Mouse (Mus musculus) forebrain, embryonic 12.5 days (tissue): ENCODE measurements around the gene Cldn10. TPM values are rescaled to one million over a fixed set of nuclear protein-coding genes. Genes with fewer than 3 reads are reported as not detected.

Experiments
- ATAC-seq: fragments of 200-750 bp; cut with Nextera tagmentation; 2 replicates; pipeline ENCODE4 v1.8.0; 2017; ENCODE audit warnings: moderate TSS enrichment; ENCODE audit not compliant: low FRiP score
- H3K27ac ChIP-seq: fragments of 300-500 bp; sonication (generic); 2 replicates; pipeline ENCODE4 v1.5.1; 2016; ENCODE audit warnings: mild to moderate bottlenecking
- H3K27me3 ChIP-seq: fragments of 300-500 bp; sonication (generic); 2 replicates; pipeline ENCODE4 v1.6.1; 2016; ENCODE audit warnings: mild to moderate bottlenecking
- H3K36me3 ChIP-seq: fragments of 300-500 bp; sonication (generic); replicated peaks from 2 replicates; pipeline ENCODE4 v1.6.1; 2016; ENCODE audit warnings: mild to moderate bottlenecking
- H3K4me1 ChIP-seq: fragments of 300-500 bp; sonication (generic); 2 replicates; pipeline ENCODE4 v1.6.1; 2016
- H3K4me2 ChIP-seq: fragments of 300-500 bp; sonication (generic); 2 replicates; pipeline ENCODE4 v1.6.1; 2016; ENCODE audit warnings: mild to moderate bottlenecking, moderate library complexity
- H3K4me3 ChIP-seq: fragments of 300-500 bp; sonication (generic); replicated peaks from 2 replicates; pipeline ENCODE4 v1.5.1; 2016; ENCODE audit warnings: mild to moderate bottlenecking
- H3K9ac ChIP-seq: fragments of 300-500 bp; sonication (generic); 2 replicates; pipeline ENCODE4 v1.6.1; 2016; ENCODE audit warnings: mild to moderate bottlenecking
- H3K9me3 ChIP-seq: fragments of 300-500 bp; sonication (generic); 2 replicates; pipeline ENCODE4 v1.6.1; 2016
- WGBS: fragments of 180-500 bp; shearing (Covaris S2); methylation state at CpG from one replicate; pipeline ENCODE4 v1.1.7; 2016; 5-methylcytosine and 5-hydroxymethylcytosine counted together
- polyA plus RNA-seq: library from polyadenylated mRNA; unstranded; fragments of >200 nt; fragmentation: Nextera tagmentation; extraction: Ambion mirVana; gene quantifications from 2 replicates; pipeline ENCODE4 v1.2.1, GENCODE M21; 2016

The Cldn10 gene
- polyA plus RNA-seq, 1 experiment from 2014 or later, result 0.68 TPM

GRCm38 (mm10) chr14:118766368-118766767, 21.3 kb upstream of the Cldn10 start:
- Histone ChIP-seq H3K4me3 (no peak overlapping the region), H3K27ac (no peak overlapping the region), H3K4me1 (no peaks in the 10 kb centered on the region), H3K4me2 (no peak overlapping the region), H3K27me3 (peaks cover 17% of the 10 kb centered on the region), H3K36me3 (no peaks in the 10 kb centered on the region), H3K9ac (no peak overlapping the region), H3K9me3 (no peaks in the 10 kb centered on the region)
- WGBS, result 85% methylated on average over 5 of the region's 5 CpGs
- ATAC-seq, result no peak

- Histone ChIP-seq H3K27ac (no peak overlapping the region), H3K27me3 (peaks cover 17% of the 10 kb centered on the region), H3K36me3 (no peaks in the 10 kb centered on the region), H3K4me2 (no peak overlapping the region), H3K9ac (no peak overlapping the region), H3K4me1 (no peaks in the 10 kb centered on the region), H3K4me3 (no peak overlapping the region), H3K9me3 (no peaks in the 10 kb centered on the region)
- WGBS, result 37% methylated on average over 14 of the region's 14 CpGs
- peak; percentile 89 for ATAC-seq
These were observed 19.9 kb upstream of the Cldn10 start for GRCm38 (mm10) chr14:118767673-118768353.

GRCm38 (mm10) chr14:118768354-118768713, 19.4 kb upstream of the Cldn10 start:
- no peak overlapping the region for H3K9ac ChIP-seq
- H3K4me3 ChIP-seq, result no peak overlapping the region
- ATAC-seq, result no peak; the same call in none of the 2 replicates
- no peaks in the 10 kb centered on the region for H3K4me1 ChIP-seq
- H3K4me2 ChIP-seq, result no peak overlapping the region
- H3K36me3 ChIP-seq, result no peaks in the 10 kb centered on the region
- H3K9me3 ChIP-seq, result no peaks in the 10 kb centered on the region
- H3K27ac ChIP-seq, result no peak overlapping the region
- WGBS, result 58% methylated on average over 17 of the region's 17 CpGs
- H3K27me3 ChIP-seq, result peaks cover 17% of the 10 kb centered on the region

- Histone ChIP-seq H3K36me3 (no peaks in the 10 kb centered on the region), H3K27ac (no peak overlapping the region), H3K4me3 (no peak overlapping the region), H3K4me1 (no peaks in the 10 kb centered on the region), H3K9ac (no peak overlapping the region), H3K27me3 (peaks cover 9% of the 10 kb centered on the region), H3K4me2 (no peak overlapping the region), H3K9me3 (no peaks in the 10 kb centered on the region)
- ATAC-seq, result peak; percentile 46; the same call in 1 of the 2 replicates
- WGBS, result 94% methylated on average over 3 of the region's 3 CpGs
These were observed 14.0 kb upstream of the Cldn10 start for GRCm38 (mm10) chr14:118773668-118774067.

- no peak overlapping the region for H3K4me3 ChIP-seq
- H3K9ac ChIP-seq, result no peak overlapping the region
- no peaks in the 10 kb centered on the region for H3K9me3 ChIP-seq
- WGBS, result 84% methylated on average over 12 of the region's 12 CpGs
- no peak overlapping the region for H3K4me2 ChIP-seq
- no peaks in the 10 kb centered on the region for H3K36me3 ChIP-seq
- H3K27me3 ChIP-seq, result no peaks in the 10 kb centered on the region
- no peak overlapping the region for H3K27ac ChIP-seq
- no peak for ATAC-seq
- H3K4me1 ChIP-seq, result no peaks in the 10 kb centered on the region
These were observed 12.9 kb upstream of the Cldn10 start for GRCm38 (mm10) chr14:118774507-118775428.

GRCm38 (mm10) chr14:118775554-118775953, 12.2 kb upstream of the Cldn10 start:
- H3K36me3 ChIP-seq, result no peaks in the 10 kb centered on the region
- H3K4me3 ChIP-seq, result no peak overlapping the region
- no peaks in the 10 kb centered on the region for H3K9me3 ChIP-seq
- no peak for ATAC-seq
- no peak overlapping the region for H3K27ac ChIP-seq
- no peaks in the 10 kb centered on the region for H3K27me3 ChIP-seq
- H3K9ac ChIP-seq, result no peak overlapping the region
- H3K4me2 ChIP-seq, result no peak overlapping the region
- WGBS, result 87% methylated on average over 1 of the region's 1 CpGs
- H3K4me1 ChIP-seq, result no peaks in the 10 kb centered on the region

GRCm38 (mm10) chr14:118776372-118776771, 11.3 kb upstream of the Cldn10 start:
- no peak for ATAC-seq
- Histone ChIP-seq H3K4me3 (no peak overlapping the region), H3K9ac (no peak overlapping the region)

GRCm38 (mm10) chr14:118777478-118777877, 10.2 kb upstream of the Cldn10 start:
- H3K4me3 ChIP-seq, result no peak overlapping the region
- H3K27me3 ChIP-seq, result no peaks in the 10 kb centered on the region
- no peaks in the 10 kb centered on the region for H3K4me1 ChIP-seq
- no peaks in the 10 kb centered on the region for H3K9me3 ChIP-seq
- H3K36me3 ChIP-seq, result no peaks in the 10 kb centered on the region
- 94% methylated on average over 4 of the region's 4 CpGs for WGBS
- no peak overlapping the region for H3K4me2 ChIP-seq
- no peak for ATAC-seq
- no peak overlapping the region for H3K9ac ChIP-seq
- H3K27ac ChIP-seq, result no peak overlapping the region

More at GRCm38 (mm10) chr14:118776372-118776771, 11.3 kb upstream of the Cldn10 start:
- no peaks in the 10 kb centered on the region for H3K27me3 ChIP-seq
- H3K27ac ChIP-seq, result no peak overlapping the region
- no peaks in the 10 kb centered on the region for H3K36me3 ChIP-seq
- no peaks in the 10 kb centered on the region for H3K9me3 ChIP-seq
- no peak overlapping the region for H3K4me2 ChIP-seq
- WGBS, result 87% methylated on average over 2 of the region's 2 CpGs
- no peaks in the 10 kb centered on the region for H3K4me1 ChIP-seq

- no peak overlapping the region for H3K27ac ChIP-seq
These were observed 6.1 kb upstream of the Cldn10 start for GRCm38 (mm10) chr14:118781601-118782000.

GRCm38 (mm10) chr14:118782241-118782640, 5.5 kb upstream of the Cldn10 start:
- Histone ChIP-seq H3K4me1 (peaks cover 9% of the 10 kb centered on the region), H3K4me3 (no peak overlapping the region), H3K27ac (no peak overlapping the region), H3K4me2 (no peak overlapping the region), H3K36me3 (no peaks in the 10 kb centered on the region), H3K9ac (no peak overlapping the region), H3K27me3 (no peaks in the 10 kb centered on the region; the same call in 1 of the 2 replicates), H3K9me3 (no peaks in the 10 kb centered on the region)
- WGBS, result 74% methylated on average over 3 of the region's 3 CpGs
- ATAC-seq, result no peak

More at GRCm38 (mm10) chr14:118781601-118782000, 6.1 kb upstream of the Cldn10 start:
- Histone ChIP-seq H3K4me2 (no peak overlapping the region), H3K4me1 (peaks cover 9% of the 10 kb centered on the region), H3K4me3 (no peak overlapping the region), H3K36me3 (no peaks in the 10 kb centered on the region), H3K9ac (no peak overlapping the region), H3K27me3 (no peaks in the 10 kb centered on the region; the same call in 1 of the 2 replicates), H3K9me3 (no peaks in the 10 kb centered on the region)
- ATAC-seq, result no peak
- WGBS, result 89% methylated on average over 7 of the region's 7 CpGs

- H3K36me3 ChIP-seq, result no peaks in the 10 kb centered on the region
- no peak for ATAC-seq
- H3K9me3 ChIP-seq, result no peaks in the 10 kb centered on the region
- H3K9ac ChIP-seq, result no peak overlapping the region
- H3K27ac ChIP-seq, result no peak overlapping the region
- H3K4me3 ChIP-seq, result no peak overlapping the region
- H3K27me3 ChIP-seq, result no peaks in the 10 kb centered on the region; the same call in 1 of the 2 replicates
- 63% methylated on average over 17 of the region's 17 CpGs for WGBS
- no peak overlapping the region for H3K4me2 ChIP-seq
- H3K4me1 ChIP-seq, result peaks cover 9% of the 10 kb centered on the region
These were observed 4.3 kb upstream of the Cldn10 start for GRCm38 (mm10) chr14:118783326-118783935.

GRCm38 (mm10) chr14:118790217-118790616, 2.5 kb downstream of the Cldn10 start:
- WGBS, result 80% methylated on average over 4 of the region's 4 CpGs
- no peak overlapping the region for H3K4me3 ChIP-seq
- no peaks in the 10 kb centered on the region for H3K36me3 ChIP-seq
- peaks cover 24% of the 10 kb centered on the region; the same call in 1 of the 2 replicates for H3K27me3 ChIP-seq
- no peaks in the 10 kb centered on the region for H3K9me3 ChIP-seq
- no peak overlapping the region for H3K4me2 ChIP-seq
- H3K9ac ChIP-seq, result no peak overlapping the region
- ATAC-seq, result no peak
- no peaks in the 10 kb centered on the region for H3K4me1 ChIP-seq
- no peak overlapping the region for H3K27ac ChIP-seq
